Mouse (Mus musculus) cerebellum, adult 2 months (tissue): ENCODE results near the gene Pirt.

Source experiments
- CTCF ChIP-seq: fragments of 200-500 bp; IDR thresholded peaks from 2 replicates; pipeline ENCODE4 v1.5.1; 2011; ENCODE audit warnings: low read depth, mild to moderate bottlenecking, control low read depth, low read length, moderate library complexity, borderline replicate concordance; ENCODE audit not compliant: insufficient read depth
- POLR2A ChIP-seq: fragments of 200-500 bp; IDR thresholded peaks from 2 replicates; pipeline ENCODE4 v1.6.1; 2011; ENCODE audit warnings: low read length, control low read depth, borderline replicate concordance; ENCODE audit not compliant: insufficient read depth

DNA sequence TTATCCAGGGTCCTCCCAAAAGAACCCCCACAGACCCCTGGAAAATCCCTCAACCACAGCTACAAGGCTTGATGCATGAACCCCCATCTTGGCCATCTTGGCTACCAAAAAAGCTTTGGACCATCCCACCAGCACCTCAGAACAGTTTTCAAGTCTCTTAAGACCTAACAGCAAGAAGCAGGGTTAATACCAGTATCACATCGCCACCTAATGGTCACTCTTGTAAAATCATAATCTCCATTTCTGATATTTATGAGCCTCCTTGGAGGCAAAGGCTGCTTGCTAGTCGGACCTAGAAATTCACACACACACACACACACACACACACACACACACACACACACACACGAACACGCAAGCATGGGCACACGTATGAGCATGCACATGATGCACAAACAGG, 40.1 kb upstream of the Pirt start:
- TF ChIP-seq CTCF, result peak; percentile 46; the same call in 1 of the 2 replicates
- TF ChIP-seq POLR2A, result no peak
